Mouse (Mus musculus): ENCODE measurements around the gene Ildr1. TPM values are rescaled to one million over a fixed set of nuclear protein-coding genes. Genes with fewer than 3 reads are reported as not detected.

Ildr1 gene
- total RNA-seq, 2 experiments from 2014 or later: not detected

GRCm38 (mm10) chr16:36694798-36695290, 1.1 kb downstream of the Ildr1 start:
- DNase-seq (ENCODE audit: low spot score): no peak
- intact Hi-C loops (cut with DNase I): no loop called here

GRCm38 (mm10) chr16:36697331-36697730, 3.6 kb downstream of the Ildr1 start:
- intact Hi-C loops (cut with DNase I): no loop called here

DNA sequence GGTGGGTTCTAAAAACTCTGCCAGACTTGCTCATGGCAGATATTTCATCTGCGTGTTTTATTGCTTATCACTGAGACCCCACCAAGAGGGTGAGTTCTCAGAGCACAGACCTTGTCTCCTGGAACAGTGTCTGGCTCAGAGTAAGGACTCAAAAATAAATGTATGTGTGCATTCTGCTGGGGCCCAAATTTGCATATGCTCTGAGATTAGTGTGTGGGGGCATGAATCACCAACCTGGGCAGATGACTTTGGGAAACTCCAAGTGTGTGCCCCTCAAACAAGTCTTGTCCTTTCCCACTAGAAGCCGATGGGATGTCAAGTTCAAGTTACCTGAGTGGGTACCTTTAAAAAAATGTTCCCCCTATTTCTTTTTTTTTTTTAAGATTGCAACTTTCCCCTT, 6.7 kb downstream of the Ildr1 start:
- DNase-seq (ENCODE audit: low spot score): no peak
- intact Hi-C loops (cut with DNase I): no loop called here

More at GRCm38 (mm10) chr16:36697331-36697730, 3.6 kb downstream of the Ildr1 start:
- no peak for DNase-seq (ENCODE audit: low spot score)

- intact Hi-C loops (cut with DNase I): no loop called here
- DNase-seq (ENCODE audit: low spot score): no peak
Measured at GRCm38 (mm10) chr16:36707702-36708423, 14.1 kb downstream of the Ildr1 start.

DNA sequence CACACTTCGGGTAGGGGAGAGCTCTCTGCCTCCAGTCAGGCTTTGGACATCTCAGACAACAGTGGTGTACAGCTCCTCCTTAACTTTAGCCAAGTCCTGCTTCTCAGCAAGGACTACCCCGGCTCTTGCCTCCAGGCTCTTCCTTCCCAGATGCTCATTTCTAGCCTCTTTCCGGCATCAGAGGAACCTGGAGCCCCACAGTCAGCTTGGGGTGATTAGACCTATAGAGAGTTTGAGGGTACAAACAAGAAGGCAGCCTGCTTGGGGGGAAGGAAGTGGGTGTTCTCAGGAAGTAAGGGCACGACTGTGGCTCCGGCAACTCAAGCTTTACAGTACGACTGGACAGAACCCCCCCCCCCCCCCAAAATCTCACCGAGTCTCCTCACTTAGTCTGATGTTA, 15.0 kb downstream of the Ildr1 start:
- DNase-seq (ENCODE audit: low spot score): no peak
- intact Hi-C loops (cut with DNase I): no loop called here

- DNase-seq (ENCODE audit: low spot score): no peak
- intact Hi-C loops (cut with DNase I): no loop called here
Measured at GRCm38 (mm10) chr16:36709405-36709804, 15.6 kb downstream of the Ildr1 start.

- intact Hi-C loops (cut with DNase I): loop anchor here (10.0 kb wide), 1 partner anchor 236 kb away; no protein-coding TSS in a partner anchor
- no peak for DNase-seq (ENCODE audit: low spot score)
Measured at GRCm38 (mm10) chr16:36710794-36711193, 17.0 kb downstream of the Ildr1 start.

DNA sequence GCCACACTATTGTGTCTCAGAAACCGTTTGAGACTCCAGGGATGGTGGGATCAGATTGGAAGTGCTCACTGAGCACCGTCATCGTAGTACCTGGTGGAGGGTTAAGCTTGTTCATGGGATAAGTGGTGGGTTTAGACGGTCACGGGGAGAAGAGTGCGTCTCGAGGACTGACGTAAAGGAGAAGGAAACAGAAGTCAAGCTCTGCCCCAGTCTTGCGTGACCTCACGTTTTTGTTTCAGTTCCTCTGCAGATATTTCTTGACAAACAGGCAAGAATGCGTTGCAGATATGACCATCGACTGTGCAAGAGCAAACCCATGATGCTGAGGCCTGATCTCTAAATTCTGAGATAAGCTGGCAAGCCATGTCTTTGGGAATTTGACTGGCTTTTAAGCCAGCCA, 18.0 kb downstream of the Ildr1 start:
- intact Hi-C loops (cut with DNase I): loop anchor here (10.0 kb wide), 1 partner anchor 237 kb away; no protein-coding TSS in a partner anchor
- no peak for DNase-seq (ENCODE audit: low spot score)

DNA sequence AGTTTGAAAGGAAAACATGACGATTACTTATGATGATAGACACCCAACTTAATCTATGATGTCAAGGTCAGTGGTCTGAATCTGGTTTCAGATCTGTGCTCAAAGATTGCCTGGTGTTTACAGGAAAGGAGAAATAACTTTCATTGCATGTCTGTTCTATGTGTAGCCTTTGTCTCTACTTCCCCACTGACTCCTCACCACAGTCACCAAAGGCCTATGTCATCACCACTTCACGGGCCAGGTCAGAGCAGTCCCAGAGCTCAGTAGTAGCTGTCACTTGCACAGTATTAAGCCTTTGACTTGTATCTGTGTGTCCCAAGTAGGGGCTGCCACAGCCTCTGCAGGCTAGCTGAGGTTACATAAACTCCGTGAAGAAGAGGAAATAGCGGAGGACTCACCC, 23.7 kb downstream of the Ildr1 start:
- DNase-seq (ENCODE audit: low spot score): no peak
- intact Hi-C loops (cut with DNase I): loop anchor here (10.0 kb wide), 1 partner anchor 243 kb away; no protein-coding TSS in a partner anchor

DNA sequence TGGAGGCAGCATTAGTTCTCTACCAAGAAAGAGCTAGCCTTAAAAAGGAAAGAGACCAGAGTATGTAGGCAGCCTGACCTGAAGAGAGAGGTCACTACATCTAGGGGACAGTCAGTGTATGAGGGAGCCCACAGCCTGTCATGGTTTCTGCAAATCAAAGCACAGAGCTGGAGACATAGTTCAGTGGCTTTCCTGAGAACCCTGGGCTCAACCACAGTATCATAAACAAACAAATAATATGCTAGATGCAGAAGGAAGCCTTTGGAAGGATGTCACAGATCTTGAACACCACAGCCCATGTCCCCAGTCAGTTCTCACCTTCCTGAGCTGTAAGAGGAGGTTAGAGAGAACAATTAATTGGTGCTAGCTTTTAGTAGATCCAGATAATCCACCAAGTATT, 24.9 kb downstream of the Ildr1 start:
- no peak for DNase-seq (ENCODE audit: low spot score)
- intact Hi-C loops (cut with DNase I): loop anchor here (10.0 kb wide), 1 partner anchor 244 kb away; no protein-coding TSS in a partner anchor

GRCm38 (mm10) chr16:36720194-36721055, 26.6 kb downstream of the Ildr1 start:
- intact Hi-C loops (cut with DNase I): loop anchor here (5.0 kb wide), 1 partner anchor 97 kb away; no protein-coding TSS in a partner anchor
- no peak for DNase-seq (ENCODE audit: low spot score)

- intact Hi-C loops (cut with DNase I): loop anchor here (5.0 kb wide), 1 partner anchor 95 kb away; no protein-coding TSS in a partner anchor
- no peak for DNase-seq (ENCODE audit: low spot score)
Measured at GRCm38 (mm10) chr16:36722739-36723138, 29.0 kb downstream of the Ildr1 start.

- intact Hi-C loops (cut with DNase I): loop anchor here (5.0 kb wide), 1 partner anchor 93 kb away; no protein-coding TSS in a partner anchor
- no peak for DNase-seq (ENCODE audit: low spot score)
Measured at GRCm38 (mm10) chr16:36723880-36724443, 30.2 kb downstream of the Ildr1 start.

DNA sequence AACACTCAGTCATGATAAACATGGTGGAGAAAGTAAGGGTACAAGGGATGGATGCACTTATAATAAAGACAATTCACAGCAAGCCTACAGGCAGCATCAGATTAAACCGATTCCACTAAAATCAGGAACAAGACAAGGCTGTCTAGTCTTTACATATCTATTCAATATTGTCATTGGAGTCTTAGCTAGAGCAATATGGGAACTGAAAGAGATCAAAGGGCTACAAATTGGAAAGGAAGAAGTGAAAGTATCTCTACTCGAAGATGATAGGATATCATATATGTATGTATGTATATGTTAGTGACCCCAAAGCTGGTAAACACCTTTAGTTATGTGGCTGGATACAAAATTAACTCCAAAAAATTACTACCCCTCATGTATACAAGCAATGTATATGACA, 35.2 kb downstream of the Ildr1 start:
- intact Hi-C loops (cut with DNase I): no loop called here
- DNase-seq (ENCODE audit: low spot score): no peak

- DNase-seq (ENCODE audit: low spot score): no peak
- intact Hi-C loops (cut with DNase I): no loop called here
Measured at GRCm38 (mm10) chr16:36732572-36732971, 38.8 kb downstream of the Ildr1 start.

GRCm38 (mm10) chr16:36733827-36734226, 40.0 kb downstream of the Ildr1 start:
- intact Hi-C loops (cut with DNase I): no loop called here
- no peak for DNase-seq (ENCODE audit: low spot score)

GRCm38 (mm10) chr16:36735421-36735820, 41.6 kb downstream of the Ildr1 start:
- intact Hi-C loops (cut with DNase I): no loop called here
- no peak for DNase-seq (ENCODE audit: low spot score)

GRCm38 (mm10) chr16:36739404-36739930, 45.7 kb downstream of the Ildr1 start:
- DNase-seq (ENCODE audit: low spot score): no peak
- intact Hi-C loops (cut with DNase I): no loop called here

DNA sequence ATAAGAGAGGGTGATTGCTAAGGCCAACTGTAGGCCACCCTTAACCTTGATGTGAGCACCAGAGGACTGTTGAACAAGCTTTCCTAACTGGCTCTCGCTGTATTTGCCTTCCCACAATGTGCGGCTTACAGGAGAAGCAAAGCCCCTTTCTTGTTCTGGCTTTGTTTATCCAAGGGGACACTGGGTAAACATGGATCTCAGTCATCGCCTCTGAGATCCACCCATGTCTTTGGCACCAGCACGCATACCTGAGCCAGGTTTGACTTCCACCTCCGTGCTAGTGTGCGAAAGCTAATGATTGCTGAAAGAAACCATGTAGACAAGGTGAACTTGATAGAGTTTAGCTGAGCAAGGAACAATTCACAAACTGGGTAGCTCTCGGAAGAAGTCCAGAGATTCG, 49.8 kb downstream of the Ildr1 start:
- intact Hi-C loops (cut with DNase I): no loop called here
- no peak for DNase-seq (ENCODE audit: low spot score)

DNA sequence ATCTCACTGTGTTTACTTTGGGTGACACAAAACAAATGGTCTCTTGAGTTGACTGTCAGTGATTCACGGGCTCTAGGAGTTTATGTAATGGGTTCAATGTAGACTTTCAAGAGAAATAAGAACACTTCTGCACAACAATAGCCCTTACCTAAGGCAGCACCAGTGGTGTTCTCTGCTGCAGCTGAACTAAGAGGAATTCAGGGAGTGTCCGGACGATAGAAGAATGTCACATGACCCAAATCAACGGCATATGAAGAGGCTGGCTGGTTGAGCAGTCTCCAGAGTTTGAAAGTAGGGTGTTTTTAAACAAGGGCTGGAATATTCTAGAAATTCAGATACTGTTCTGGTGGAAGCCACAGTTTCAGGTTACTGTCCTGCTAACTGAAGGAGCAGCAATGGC, 53.3 kb downstream of the Ildr1 start:
- no peak for DNase-seq (ENCODE audit: low spot score)
- intact Hi-C loops (cut with DNase I): no loop called here
